Comparison of ENCODE assay signal across 16 mouse cellular contexts in the genomic region with DNA sequence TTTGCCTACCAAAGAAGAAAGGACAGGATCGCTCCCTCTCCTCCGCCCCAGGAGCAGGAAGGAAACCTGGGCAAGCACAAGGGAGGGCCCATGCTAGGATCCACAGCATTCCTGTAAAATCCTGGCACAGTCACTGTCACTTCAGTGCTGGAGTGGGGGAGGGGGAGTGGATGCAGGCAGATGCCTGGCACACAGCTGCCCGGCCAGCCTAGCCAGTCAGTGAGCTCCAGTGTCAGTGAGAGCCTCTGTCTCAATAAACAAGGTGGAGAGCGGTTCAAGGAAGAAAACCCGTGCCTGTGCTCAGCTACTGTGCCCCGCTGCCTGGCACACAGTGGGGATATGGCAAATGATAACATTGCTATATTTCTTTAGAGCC. TPM values are rescaled to one million over a fixed set of nuclear protein-coding genes. Genes with fewer than 3 reads are reported as not detected.
A peak's percentile ranks its signal among the peaks of the same experiment; 100 is the strongest.
DNase-seq lines count a peak whose midpoint lies in the region; ATAC-seq and TF ChIP-seq lines count a peak whose summit lies in the region.
"Had no signal": no experiment of that assay in that cellular context is flagged by ENCODE, and none has a peak within 500 bp of the region (broad histone marks: within the 10 kb centered on the region; RNA-seq: fewer than 3 reads in every experiment).

No protein-coding gene starts in this region.

- peak; percentile 30 to 54 for DNase-seq in kidney, postnatal 25 days
- no peak for DNase-seq in kidney, adult 2 months
- no peak for DNase-seq in hindbrain, embryonic 10.5 days (ENCODE audit: low spot score)
- no peak for DNase-seq in urinary bladder, postnatal 4 days (ENCODE audit: low spot score in 2 of 2)
- DNase-seq in urinary bladder, postnatal 25 days (ENCODE audit: low spot score): no peak
- no peak for DNase-seq in embryo, embryonic 11 days
- DNase-seq: cerebellum, adult 11-12 months; gastrocnemius, postnatal 25 days; kidney, postnatal 14 days; thymus, adult 18-20 months had no signal

- no peak overlapping the region for H3K27ac ChIP-seq in kidney, adult 2 months (ENCODE audit: insufficient read depth, low read depth, low read length)
- H3K27ac ChIP-seq in cortical plate, adult 2 months (ENCODE audit: insufficient read depth, low read length): peak overlapping the region; percentile 24; the same call in 1 of the 2 replicates
- H3K27ac ChIP-seq in hindbrain, embryonic 10.5 days: peak overlapping the region; percentile 90
- peak overlapping the region; percentile 78 for H3K27ac ChIP-seq in midbrain, embryonic 15.5 days
- H3K27ac ChIP-seq: embryonic facial prominence, embryonic 15.5 days; heart, embryonic 15.5 days; liver, embryonic 12.5 days; macrophage had no signal

- no peak overlapping the region for H3K4me3 ChIP-seq in kidney, adult 2 months (ENCODE audit: insufficient read depth, low read depth, low read length)
- no peak overlapping the region for H3K4me3 ChIP-seq in cortical plate, adult 2 months (ENCODE audit: insufficient read depth, low read length)
- no peak overlapping the region for H3K4me3 ChIP-seq in hindbrain, embryonic 10.5 days
- H3K4me3 ChIP-seq in midbrain, embryonic 15.5 days: no peak overlapping the region
- H3K4me3 ChIP-seq: embryonic facial prominence, embryonic 15.5 days; heart, embryonic 15.5 days; liver, embryonic 12.5 days had no signal

- peaks cover 4% of the 10 kb centered on the region; the same call in 1 of the 2 replicates for H3K4me1 ChIP-seq in kidney, adult 2 months (ENCODE audit: control insufficient read depth, insufficient read depth, low read length)
- H3K4me1 ChIP-seq in cortical plate, adult 2 months (ENCODE audit: control insufficient read depth, insufficient read depth, low read length): peaks cover 6% of the 10 kb centered on the region
- peaks cover 55% of the 10 kb centered on the region for H3K4me1 ChIP-seq in hindbrain, embryonic 10.5 days (replicated peaks)
- peaks cover 35% of the 10 kb centered on the region for H3K4me1 ChIP-seq in midbrain, embryonic 15.5 days
- H3K4me1 ChIP-seq: liver, embryonic 12.5 days had no signal

- TF ChIP-seq CTCF in kidney, adult 2 months (conservative IDR thresholded peaks at IDR 0.05; ENCODE audit: insufficient read depth, insufficient read length, low read depth, low read length): no peak
- TF ChIP-seq CTCF in cortical plate, adult 2 months (IDR thresholded peaks at IDR 0.05; ENCODE audit: extremely low read depth, insufficient read depth, low read length): no peak

- WGBS in kidney, adult 2 months: 82% methylated on average over 6 of the region's 6 CpGs
- 78% methylated on average over 6 of the region's 6 CpGs for WGBS in hindbrain, embryonic 10.5 days
- 67% methylated on average over 6 of the region's 6 CpGs for WGBS in midbrain, embryonic 15.5 days

- TF ChIP-seq POLR2A in kidney, adult 2 months (IDR thresholded peaks at IDR 0.05; ENCODE audit: low read depth, low read length): no peak
- TF ChIP-seq POLR2A in cortical plate, adult 2 months (IDR thresholded peaks at IDR 0.05; ENCODE audit: extremely low read depth, insufficient read depth, low read length): no peak

- H3K9me3 ChIP-seq in hindbrain, embryonic 10.5 days: no peaks in the 10 kb centered on the region
- H3K9me3 ChIP-seq in midbrain, embryonic 15.5 days: no peaks in the 10 kb centered on the region
- H3K9me3 ChIP-seq: embryonic facial prominence, embryonic 15.5 days; heart, embryonic 15.5 days; liver, embryonic 12.5 days had no signal

- no peak for ATAC-seq in midbrain, embryonic 15.5 days (replicated peaks)
- ATAC-seq: liver, embryonic 12.5 days had no signal

- no peaks in the 10 kb centered on the region for H3K36me3 ChIP-seq in kidney, adult 2 months (ENCODE audit: control insufficient read depth, insufficient read depth, low read length)
- H3K36me3 ChIP-seq in hindbrain, embryonic 10.5 days: no peaks in the 10 kb centered on the region
- no peaks in the 10 kb centered on the region for H3K36me3 ChIP-seq in midbrain, embryonic 15.5 days (replicated peaks)
- H3K36me3 ChIP-seq: embryonic facial prominence, embryonic 15.5 days; heart, embryonic 15.5 days; liver, embryonic 12.5 days had no signal

- no peaks in the 10 kb centered on the region for H3K27me3 ChIP-seq in kidney, adult 2 months (replicated peaks; ENCODE audit: control insufficient read depth, insufficient read depth, low read length)
- H3K27me3 ChIP-seq in hindbrain, embryonic 10.5 days (ENCODE audit: insufficient read depth, poor library complexity, severe bottlenecking): no peaks in the 10 kb centered on the region
- no peaks in the 10 kb centered on the region for H3K27me3 ChIP-seq in midbrain, embryonic 15.5 days (replicated peaks)
- H3K27me3 ChIP-seq: embryonic facial prominence, embryonic 15.5 days; heart, embryonic 15.5 days; liver, embryonic 12.5 days had no signal

- H3K9ac ChIP-seq in midbrain, embryonic 15.5 days: no peak overlapping the region
- H3K9ac ChIP-seq: embryonic facial prominence, embryonic 15.5 days; heart, embryonic 15.5 days; liver, embryonic 12.5 days had no signal

- no peak overlapping the region for H3K4me2 ChIP-seq in midbrain, embryonic 15.5 days
- H3K4me2 ChIP-seq: embryonic facial prominence, embryonic 15.5 days; heart, embryonic 15.5 days; liver, embryonic 12.5 days had no signal

RNA-seq across cellular contexts. Expression of gene Eml1, which starts 24.5 kb away (rescaled TPM):
- polyA plus RNA-seq in kidney, adult 2 months (2012; rRNA removed): 14.2 TPM in 2 replicates
- polyA plus RNA-seq in cortical plate, adult 2 months (2012; rRNA removed): 76.5 and 76.6 TPM in 2 replicates
- polyA plus RNA-seq in hindbrain, embryonic 10.5 days (2016; fragmentation: Nextera tagmentation; extraction: Ambion mirVana): 104 and 125 TPM in 2 replicates
- polyA plus RNA-seq in midbrain, embryonic 15.5 days (2015; fragmentation: Nextera tagmentation; extraction: Ambion mirVana): 52.9 and 61.3 TPM in 2 replicates
- polyA plus RNA-seq: macrophage had no signal

Comparison
In these comparisons a context has a peak if more than half of its experiments do, and no peak if none do; other contexts are left out.
1. DNase-seq: peak in kidney, postnatal 25 days (2 of 2); none in kidney, adult 2 months (single experiment), hindbrain, embryonic 10.5 days (single experiment), urinary bladder, postnatal 4 days (0 of 2), urinary bladder, postnatal 25 days (single experiment) and embryo, embryonic 11 days (single experiment).